Mouse (Mus musculus) stomach, postnatal 0 days (tissue): ENCODE data around the gene Pafah1b1.

ENCODE experiments used
- CTCF ChIP-seq: IDR thresholded peaks from 2 replicates; pipeline ENCODE4 v1.5.1; 2016; ENCODE audit warnings: antibody characterized with exemption, low read depth, mild to moderate bottlenecking, moderate library complexity
- EP300 ChIP-seq: optimal IDR thresholded peaks from 2 replicates; pipeline ENCODE3; 2016; ENCODE audit warnings: antibody characterized with exemption

DNA sequence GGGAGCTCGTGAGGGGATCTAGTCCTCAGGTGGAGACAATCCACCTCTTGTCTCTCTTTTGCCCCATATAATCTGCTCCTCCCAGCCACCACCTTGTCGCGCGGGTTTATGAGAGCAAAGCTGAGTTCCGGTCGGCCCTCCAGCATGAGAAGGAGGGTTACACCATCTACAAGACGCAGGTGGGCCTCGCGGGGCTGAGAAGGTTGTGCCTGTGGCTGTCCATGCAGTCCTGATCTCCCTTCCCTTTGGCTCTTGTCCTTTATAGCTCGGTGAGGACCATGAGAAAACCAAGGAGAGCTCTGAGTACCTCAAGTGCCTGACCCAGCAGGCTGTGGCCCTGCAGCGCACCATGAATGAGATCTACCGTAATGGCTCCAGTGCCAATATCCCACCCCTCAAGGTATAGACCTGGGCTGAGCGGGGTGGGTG is 56.9 kb downstream of the Pafah1b1 start:
- no peak for TF ChIP-seq CTCF
- no peak for TF ChIP-seq EP300
